Mouse (Mus musculus) forelimb bud, embryonic 11.5 days (tissue): ENCODE measurements around the gene Nacad.

ENCODE experiments used
- DNase-seq: peaks from one replicate; pipeline ENCODE4 v3.0.0-alpha.2; 2012; ENCODE audit warnings: low read depth, low spot score

Gene Nacad

GRCm38 (mm10) chr11:6603887-6604603 is 1.8 kb downstream of the Nacad start:
- no peak for DNase-seq

GRCm38 (mm10) chr11:6603224-6603623 is 2.6 kb downstream of the Nacad start:
- DNase-seq, result no peak

- no peak for DNase-seq
Observed at GRCm38 (mm10) chr11:6602662-6603061, 3.2 kb downstream of the Nacad start.

GRCm38 (mm10) chr11:6601649-6602480 is 4.0 kb downstream of the Nacad start:
- no peak for DNase-seq

GRCm38 (mm10) chr11:6600284-6600944 is 5.4 kb downstream of the Nacad start:
- DNase-seq, result no peak

GRCm38 (mm10) chr11:6599831-6600230 is 6.0 kb downstream of the Nacad start:
- no peak for DNase-seq

- no peak for DNase-seq
Observed at GRCm38 (mm10) chr11:6599011-6599681, 6.7 kb downstream of the Nacad start.

GRCm38 (mm10) chr11:6598191-6598889 is 7.5 kb downstream of the Nacad start:
- no peak for DNase-seq

GRCm38 (mm10) chr11:6597523-6597922 is 8.3 kb downstream of the Nacad start:
- no peak for DNase-seq

- DNase-seq, result no peak
Observed at GRCm38 (mm10) chr11:6596616-6597015, 9.2 kb downstream of the Nacad start.

GRCm38 (mm10) chr11:6596205-6596604 is 9.6 kb downstream of the Nacad start:
- no peak for DNase-seq

- no peak for DNase-seq
Observed at GRCm38 (mm10) chr11:6595339-6595738, 10.5 kb downstream of the Nacad start.

GRCm38 (mm10) chr11:6594845-6595244 is 11.0 kb downstream of the Nacad start:
- no peak for DNase-seq

- no peak for DNase-seq
Observed at GRCm38 (mm10) chr11:6593406-6593805, 12.4 kb downstream of the Nacad start.

- DNase-seq, result no peak
Observed at GRCm38 (mm10) chr11:6590933-6591675, 14.7 kb downstream of the Nacad start.

- no peak for DNase-seq
Observed at GRCm38 (mm10) chr11:6589838-6590237, 16.0 kb downstream of the Nacad start.

GRCm38 (mm10) chr11:6588295-6588694 is 17.6 kb downstream of the Nacad start:
- no peak for DNase-seq

- no peak for DNase-seq
Observed at GRCm38 (mm10) chr11:6587249-6587940, 18.5 kb downstream of the Nacad start.

GRCm38 (mm10) chr11:6586660-6587059 is 19.2 kb downstream of the Nacad start:
- no peak for DNase-seq

GRCm38 (mm10) chr11:6585748-6586147 is 20.1 kb downstream of the Nacad start:
- no peak for DNase-seq
